Mouse (Mus musculus) liver, embryonic 14.5 days (tissue): ENCODE measurements around the gene Igf1. TPM values are rescaled to one million over a fixed set of nuclear protein-coding genes. Genes with fewer than 3 reads are reported as not detected.

Source experiments
- ATAC-seq: fragments of 200-750 bp; cut with Nextera tagmentation; 2 replicates; pipeline ENCODE4 v1.8.0; 2017; ENCODE audit warnings: moderate number of reproducible peaks, mild to moderate bottlenecking, moderate library complexity; ENCODE audit not compliant: insufficient read depth
- DNase-seq, 3 experiments: peaks; one replicate each; pipeline ENCODE4 v3.0.0-alpha.2; 2012 to 2013; ENCODE audit warnings: low read depth in 3 of 3, low spot score in 3 of 3
- H3K27ac ChIP-seq: fragments of 300-500 bp; sonication (generic); 2 replicates; pipeline ENCODE4 v1.5.1; 2014; ENCODE audit warnings: moderate library complexity, mild to moderate bottlenecking, control low read depth, inconsistent platforms
- H3K27me3 ChIP-seq: fragments of 300-500 bp; sonication (generic); 2 replicates; pipeline ENCODE4 v1.6.1; 2014; ENCODE audit warnings: mild to moderate bottlenecking, low read length, moderate library complexity; ENCODE audit not compliant: control insufficient read depth, insufficient read depth
- H3K36me3 ChIP-seq: fragments of 300-500 bp; sonication (generic); replicated peaks from 2 replicates; pipeline ENCODE4 v1.6.1; 2014; ENCODE audit warnings: low read depth; ENCODE audit not compliant: control insufficient read depth, insufficient read depth
- H3K4me1 ChIP-seq, 2 experiments: fragments of 200-500 bp in 1 of 2; fragments of 300-500 bp in 1 of 2; sonication (generic) in 1 of 2; replicated peaks; 2 replicates each; pipeline ENCODE4 v1.6.1; 2012 to 2014; ENCODE audit warnings: antibody characterized with exemption in 1 of 2, inconsistent platforms in 1 of 2, low read length in 1 of 2; ENCODE audit not compliant: control insufficient read depth in 2 of 2, insufficient read depth in 2 of 2
- H3K4me2 ChIP-seq: fragments of 300-500 bp; sonication (generic); 2 replicates; pipeline ENCODE4 v1.6.1; 2014; ENCODE audit warnings: low read depth, mild to moderate bottlenecking, control low read depth, moderate library complexity
- H3K4me3 ChIP-seq, 2 experiments: fragments of 200-500 bp in 1 of 2; fragments of 300-500 bp in 1 of 2; sonication (generic) in 1 of 2; 2 replicates each; pipeline ENCODE4 v1.5.1; 2012 to 2014; ENCODE audit warnings: low read depth in 2 of 2, low read length in 2 of 2, mild to moderate bottlenecking in 2 of 2, control low read depth in 1 of 2, inconsistent platforms in 1 of 2, moderate library complexity in 1 of 2; ENCODE audit not compliant: insufficient read depth in 1 of 2
- H3K9ac ChIP-seq: fragments of 300-500 bp; sonication (generic); replicated peaks from 2 replicates; pipeline ENCODE4 v1.6.1; 2014; ENCODE audit warnings: mild to moderate bottlenecking, control low read depth, moderate library complexity
- H3K9me3 ChIP-seq: fragments of 300-500 bp; sonication (generic); 2 replicates; pipeline ENCODE4 v1.6.1; 2016; ENCODE audit warnings: low read length, mixed read lengths; ENCODE audit not compliant: control insufficient read depth
- CTCF ChIP-seq: IDR thresholded peaks from 2 replicates; pipeline ENCODE4 v1.5.1; 2016; ENCODE audit warnings: antibody characterized with exemption, low read depth, control low read depth
- EP300 ChIP-seq: IDR thresholded peaks from 2 replicates; pipeline ENCODE4 v1.6.1; 2016; ENCODE audit warnings: antibody characterized with exemption, low read depth
- WGBS: fragments of 180-500 bp; shearing (Covaris S2); extraction: QIAGEN DNeasy Blood & Tissue Kit; methylation state at CpG from one replicate; pipeline ENCODE4 v1.1.7; 2014; ENCODE audit not compliant: insufficient replicate concordance; 5-methylcytosine and 5-hydroxymethylcytosine counted together
- polyA plus RNA-seq, 2 experiments: library from polyadenylated mRNA; depleted of rRNA in 1 of 2; stranded (reverse) in 1 of 2; unstranded in 1 of 2; fragments of >200 nt; fragmentation: Nextera tagmentation in 1 of 2; extraction: Ambion mirVana in 1 of 2; gene quantifications; 2 replicates each; pipeline versions ENCODE4 v1.2.1 to v1.2.3; 2012 to 2014

Gene Igf1
- polyA plus RNA-seq, 2 experiments, result 7.1 to 10.6 TPM

DNA sequence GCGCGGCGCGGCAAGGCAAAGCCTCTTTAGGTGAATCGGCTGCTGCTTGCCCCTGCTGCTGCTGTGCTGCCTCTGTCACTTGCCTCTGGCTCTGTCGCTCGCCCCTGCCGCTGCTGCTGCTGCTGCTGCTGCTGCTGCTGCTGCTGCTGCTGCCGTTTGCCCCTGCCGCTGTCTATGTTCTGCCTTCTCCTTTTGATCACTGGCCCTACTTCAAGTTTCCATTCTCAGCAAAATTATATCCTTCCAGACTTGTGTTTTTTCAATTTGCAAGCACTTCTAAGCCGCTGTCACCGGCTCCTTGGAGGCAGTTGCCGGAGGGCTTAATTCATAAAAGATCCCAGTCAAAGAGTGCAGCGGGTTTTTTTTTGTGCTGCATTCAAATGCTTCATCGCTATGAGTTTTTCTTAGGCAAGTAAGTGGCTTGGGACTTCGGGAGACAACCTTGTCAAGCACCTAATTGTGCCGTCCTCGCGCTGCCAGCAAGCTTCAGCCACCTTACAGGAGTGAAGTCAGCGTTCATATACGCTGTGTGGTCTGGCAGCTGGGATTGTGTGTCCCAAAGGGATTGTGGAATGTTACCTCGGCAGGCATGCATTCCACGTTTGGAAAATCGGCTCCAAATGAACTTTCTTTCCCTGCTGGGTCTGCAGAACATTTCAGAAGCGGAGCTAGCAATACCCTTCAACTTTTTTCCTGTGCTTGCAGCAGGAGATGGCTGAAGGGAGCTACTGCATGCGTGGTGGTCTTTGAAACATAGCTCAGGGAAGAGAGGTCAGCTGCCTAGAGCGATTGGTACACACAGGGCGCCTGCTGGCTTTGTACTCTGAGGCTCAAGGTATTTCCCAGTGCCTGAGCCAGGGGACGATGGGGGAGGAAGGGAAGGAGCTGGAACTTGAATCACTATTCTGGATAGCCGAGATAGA lies 2.4 kb downstream of the Igf1 start:
- DNase-seq (no peak), ATAC-seq (no peak)
- no peaks in the 10 kb centered on the region for H3K4me1 ChIP-seq
- TF ChIP-seq EP300 (no peak), CTCF (no peak)
- H3K9ac ChIP-seq, result no peak overlapping the region
- H3K27me3 ChIP-seq, result peaks cover 8% of the 10 kb centered on the region
- H3K4me2 ChIP-seq, result peak overlapping the region; percentile 55
- no peaks in the 10 kb centered on the region for H3K36me3 ChIP-seq
- WGBS, result 7% methylated on average over 30 of the region's 30 CpGs
- peak overlapping the region; percentile 34 to 51 for H3K4me3 ChIP-seq
- no peak overlapping the region for H3K27ac ChIP-seq
- no peaks in the 10 kb centered on the region for H3K9me3 ChIP-seq

DNA sequence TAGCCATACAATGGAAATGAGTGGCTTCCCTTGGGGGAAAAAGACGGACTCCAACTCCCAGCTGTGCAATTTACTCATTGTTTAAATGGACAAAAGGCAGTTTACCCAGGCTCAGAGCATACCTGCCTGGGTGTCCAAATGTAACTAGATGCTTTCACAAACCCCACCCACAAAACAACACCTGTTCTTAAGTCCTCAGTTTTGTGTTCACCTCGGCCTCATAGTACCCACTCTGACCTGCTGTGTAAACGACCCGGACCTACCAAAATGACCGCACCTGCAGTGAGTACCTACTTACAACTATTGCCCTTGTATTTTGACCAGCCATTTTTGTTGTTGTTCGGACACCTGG lies 3.0 kb downstream of the Igf1 start:
- Histone ChIP-seq H3K4me3 (peak overlapping the region in 1 of 2 experiments; percentile 51; a peak in 1 of 4 replicates), H3K9ac (no peak overlapping the region), H3K4me1 (no peaks in the 10 kb centered on the region), H3K36me3 (no peaks in the 10 kb centered on the region), H3K27ac (no peak overlapping the region), H3K9me3 (no peaks in the 10 kb centered on the region), H3K4me2 (no peak overlapping the region), H3K27me3 (peaks cover 8% of the 10 kb centered on the region)
- DNase-seq (no peak), ATAC-seq (no peak)
- WGBS, result 60% methylated on average over 6 of the region's 6 CpGs
- TF ChIP-seq EP300 (no peak), CTCF (no peak)

DNA sequence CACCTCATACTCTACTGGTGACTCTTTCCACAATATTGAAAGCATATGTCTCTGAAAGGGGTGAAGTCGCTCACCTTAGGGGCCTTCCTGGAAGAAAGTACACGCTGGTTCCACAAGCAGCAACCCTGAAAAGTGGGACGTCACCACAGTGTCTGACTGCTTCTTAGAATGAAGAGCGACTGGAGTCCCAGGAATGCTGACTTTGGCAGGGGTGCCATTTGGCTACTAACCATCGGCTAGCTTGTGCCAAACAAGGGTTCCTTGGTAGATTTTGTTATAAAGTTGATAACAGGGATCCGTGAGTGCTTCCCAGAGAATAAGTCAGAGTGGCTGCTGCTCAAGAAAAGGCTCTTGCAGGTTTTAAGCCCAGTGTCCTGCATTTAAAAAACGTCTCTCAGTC lies 4.8 kb downstream of the Igf1 start:
- ATAC-seq, result no peak
- Histone ChIP-seq H3K4me3 (no peak overlapping the region), H3K27me3 (peaks cover 8% of the 10 kb centered on the region), H3K27ac (no peak overlapping the region), H3K9me3 (no peaks in the 10 kb centered on the region), H3K9ac (no peak overlapping the region), H3K4me1 (no peaks in the 10 kb centered on the region), H3K4me2 (no peak overlapping the region), H3K36me3 (no peaks in the 10 kb centered on the region)
- DNase-seq, result no peak
- TF ChIP-seq EP300 (no peak), CTCF (no peak)
- WGBS, result 34% methylated on average over 7 of the region's 7 CpGs

DNA sequence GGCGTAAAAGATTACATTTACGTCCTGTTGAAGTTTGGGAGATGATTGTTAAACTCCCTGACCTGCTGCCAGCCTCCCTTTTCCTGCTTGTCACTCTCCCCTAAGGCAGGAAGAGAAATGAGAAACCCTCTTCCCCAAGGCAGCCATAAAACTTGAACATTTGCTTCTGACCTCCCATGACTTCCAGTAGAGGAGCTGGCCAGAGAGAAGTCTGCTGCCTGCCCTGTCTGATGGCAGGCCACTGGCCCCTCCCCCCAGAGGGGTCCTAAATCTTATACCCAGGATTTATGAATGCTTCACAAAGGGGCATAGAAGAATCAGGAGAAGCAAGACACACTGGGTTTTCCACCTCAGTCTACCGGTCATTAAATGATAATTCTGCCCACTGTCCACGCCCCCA lies 5.3 kb downstream of the Igf1 start:
- no peak overlapping the region for H3K4me2 ChIP-seq
- DNase-seq (no peak), ATAC-seq (no peak)
- H3K4me3 ChIP-seq, result no peak overlapping the region
- no peak for TF ChIP-seq CTCF
- TF ChIP-seq EP300, result no peak
- H3K9ac ChIP-seq, result no peak overlapping the region
- no peaks in the 10 kb centered on the region for H3K36me3 ChIP-seq
- no peaks in the 10 kb centered on the region for H3K4me1 ChIP-seq
- no peak overlapping the region for H3K27ac ChIP-seq
- H3K9me3 ChIP-seq, result no peaks in the 10 kb centered on the region
- WGBS, result 42% methylated on average over 4 of the region's 4 CpGs
- peaks cover 8% of the 10 kb centered on the region for H3K27me3 ChIP-seq

DNA sequence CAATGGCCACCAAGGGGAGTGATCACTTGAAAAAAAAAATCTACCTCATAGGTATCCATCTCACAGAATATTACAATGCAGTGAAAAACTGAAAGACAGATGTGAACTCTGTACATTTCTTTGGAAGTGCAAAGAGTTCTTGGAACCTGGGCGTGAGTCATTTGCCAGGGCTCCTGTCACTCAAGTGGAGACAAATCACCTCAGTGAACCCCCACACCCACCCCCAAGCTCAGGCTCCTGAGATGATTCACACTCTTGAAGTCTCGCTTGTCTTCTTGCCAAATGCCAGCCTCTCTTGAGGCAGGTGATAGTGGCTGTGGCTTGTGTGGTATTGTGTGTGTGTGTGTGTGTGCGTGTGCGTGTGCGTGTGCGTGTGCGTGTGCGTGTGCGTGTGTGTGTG lies 7.6 kb downstream of the Igf1 start:
- DNase-seq (no peak), ATAC-seq (no peak)
- Histone ChIP-seq H3K27me3 (no peaks in the 10 kb centered on the region; the same call in 1 of the 2 replicates), H3K4me1 (no peaks in the 10 kb centered on the region), H3K27ac (no peak overlapping the region), H3K9me3 (no peaks in the 10 kb centered on the region), H3K36me3 (no peaks in the 10 kb centered on the region), H3K4me3 (no peak overlapping the region), H3K9ac (no peak overlapping the region), H3K4me2 (no peak overlapping the region)
- 77% methylated on average over 9 of the region's 9 CpGs for WGBS
- TF ChIP-seq CTCF (no peak), EP300 (no peak)
